Mouse (Mus musculus) myocyte (in vitro differentiated cells): Measurements from ENCODE around the gene Adk.

Source experiments
- E2F4 ChIP-seq: IDR thresholded peaks from one replicate; pipeline ENCODE4 v1.6.1; 2011; ENCODE audit warnings: mild to moderate bottlenecking, control low read depth, moderate library complexity; ENCODE audit not compliant: insufficient read depth
- POLR2A ChIP-seq: IDR thresholded peaks from one replicate; pipeline ENCODE4 v1.6.1; 2011; ENCODE audit warnings: low read depth, mild to moderate bottlenecking, control low read depth, moderate library complexity; ENCODE audit not compliant: insufficient read length
- POLR2AphosphoS2 ChIP-seq: IDR thresholded peaks from one replicate; pipeline ENCODE4 v1.6.1; 2011; ENCODE audit warnings: low read depth, control low read depth; ENCODE audit not compliant: insufficient read length
- USF1 ChIP-seq: IDR thresholded peaks from one replicate; pipeline ENCODE4 v1.6.1; 2011; ENCODE audit warnings: low read depth, mild to moderate bottlenecking, control low read depth, moderate library complexity

GRCm38 (mm10) chr14:21088731-21089130 lies 36.4 kb downstream of the Adk start:
- TF ChIP-seq POLR2AphosphoS2 (no peak), POLR2A (no peak), USF1 (no peak), E2F4 (no peak)
